Mouse (Mus musculus) forebrain, embryonic 16.5 days (tissue): ENCODE results near the gene Thsd1. TPM values are rescaled to one million over a fixed set of nuclear protein-coding genes. Genes with fewer than 3 reads are reported as not detected.

Source experiments
- ATAC-seq: fragments of 200-750 bp; cut with Nextera tagmentation; 2 replicates; pipeline ENCODE4 v1.8.0; 2017; ENCODE audit warnings: mild to moderate bottlenecking, moderate library complexity
- H3K27ac ChIP-seq: fragments of 300-500 bp; sonication (generic); 2 replicates; pipeline ENCODE4 v1.5.1; 2014; ENCODE audit warnings: low read length, control low read depth
- H3K27me3 ChIP-seq: fragments of 300-500 bp; sonication (generic); replicated peaks from 2 replicates; pipeline ENCODE4 v1.6.1; 2014; ENCODE audit warnings: low read length; ENCODE audit not compliant: control insufficient read depth, insufficient read depth
- H3K36me3 ChIP-seq: fragments of 300-500 bp; sonication (generic); 2 replicates; pipeline ENCODE4 v1.6.1; 2014; ENCODE audit not compliant: control insufficient read depth, insufficient read depth
- H3K4me1 ChIP-seq: fragments of 300-500 bp; sonication (generic); replicated peaks from 2 replicates; pipeline ENCODE4 v1.6.1; 2014; ENCODE audit warnings: low read length; ENCODE audit not compliant: control insufficient read depth, insufficient read depth
- H3K4me2 ChIP-seq: fragments of 300-500 bp; sonication (generic); 2 replicates; pipeline ENCODE4 v1.6.1; 2014; ENCODE audit warnings: mild to moderate bottlenecking, low read length, control low read depth
- H3K4me3 ChIP-seq: fragments of 300-500 bp; sonication (generic); replicated peaks from 2 replicates; pipeline ENCODE4 v1.5.1; 2014; ENCODE audit warnings: mild to moderate bottlenecking, low read length, control low read depth
- H3K9ac ChIP-seq: fragments of 300-500 bp; sonication (generic); replicated peaks from 2 replicates; pipeline ENCODE4 v1.6.1; 2014; ENCODE audit warnings: low read depth, low read length, control low read depth
- H3K9me3 ChIP-seq: fragments of 300-500 bp; sonication (generic); 2 replicates; pipeline ENCODE4 v1.6.1; 2016; ENCODE audit warnings: low read length; ENCODE audit not compliant: control insufficient read depth
- WGBS: fragments of 180-500 bp; shearing (Covaris S2); extraction: QIAGEN DNeasy Blood & Tissue Kit; methylation state at CpG from one replicate; pipeline ENCODE4 v1.1.7; 2014; 5-methylcytosine and 5-hydroxymethylcytosine counted together
- polyA plus RNA-seq: library from polyadenylated mRNA; unstranded; fragments of >200 nt; fragmentation: Nextera tagmentation; extraction: Ambion mirVana; gene quantifications from 2 replicates; pipeline ENCODE4 v1.2.1, GENCODE M21; 2015

Thsd1 gene
- 6.6 and 9.2 TPM in 2 replicates for polyA plus RNA-seq

DNA sequence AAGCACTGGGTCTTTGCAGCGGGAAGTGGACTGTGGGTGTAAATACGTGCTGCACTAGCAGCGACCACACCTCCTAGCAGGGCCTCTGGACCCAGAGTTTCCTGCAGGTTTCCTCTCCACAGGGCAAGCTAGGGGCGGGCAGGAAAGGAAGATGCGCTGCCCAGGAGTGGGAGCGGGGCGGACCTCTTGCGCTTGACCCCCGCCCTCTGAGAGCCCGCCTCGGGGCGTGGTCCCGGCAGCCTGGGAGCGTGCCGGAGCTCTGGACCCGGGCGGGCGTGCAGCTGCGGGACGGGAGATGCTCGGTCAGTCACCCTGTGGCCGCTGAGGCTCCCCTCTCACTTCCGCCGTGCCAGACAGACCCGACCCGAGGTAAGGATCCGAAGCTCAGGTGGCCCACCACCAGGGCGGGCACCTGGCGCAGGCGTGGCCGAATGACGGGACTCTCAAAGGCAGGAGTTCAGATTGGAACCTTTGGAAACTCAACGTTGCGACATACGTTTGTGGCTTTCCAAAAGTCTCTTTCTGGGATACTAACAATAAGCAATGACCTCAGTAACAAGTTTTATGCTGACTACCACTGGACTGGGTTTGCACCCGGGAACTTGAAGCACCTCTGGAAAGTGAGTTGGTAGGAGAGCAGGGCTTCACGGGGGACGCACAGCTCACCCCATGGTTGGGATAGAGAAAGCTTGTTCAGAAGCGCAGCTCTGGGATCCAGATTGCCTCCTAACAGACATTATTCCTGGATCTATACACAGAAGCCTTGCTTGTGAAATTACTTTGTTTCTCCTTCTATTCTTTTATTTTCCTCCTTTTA is at the start of gene Thsd1:
Thsd1 (plus strand) TSS at position 253 of the 817 bp plus-strand sequence.
- peak within 1 kb of the TSS; percentile 42 for H3K4me3 ChIP-seq
- H3K27ac ChIP-seq, result no peak within 1 kb of the TSS
- ATAC-seq, result peak; percentile 68
- no peaks in the 10 kb centered on the region for H3K9me3 ChIP-seq
- peak within 1 kb of the TSS; percentile 59 for H3K4me2 ChIP-seq
- H3K9ac ChIP-seq, result peak within 1 kb of the TSS; percentile 39
- H3K4me1 ChIP-seq, result no peaks in the 10 kb centered on the region; the same call in 1 of the 2 replicates
- peaks cover 3% of the 10 kb centered on the region for H3K27me3 ChIP-seq
- H3K36me3 ChIP-seq, result no peaks in the 10 kb centered on the region
- WGBS, result under 1% methylated on average over 39 of the region's 39 CpGs

DNA sequence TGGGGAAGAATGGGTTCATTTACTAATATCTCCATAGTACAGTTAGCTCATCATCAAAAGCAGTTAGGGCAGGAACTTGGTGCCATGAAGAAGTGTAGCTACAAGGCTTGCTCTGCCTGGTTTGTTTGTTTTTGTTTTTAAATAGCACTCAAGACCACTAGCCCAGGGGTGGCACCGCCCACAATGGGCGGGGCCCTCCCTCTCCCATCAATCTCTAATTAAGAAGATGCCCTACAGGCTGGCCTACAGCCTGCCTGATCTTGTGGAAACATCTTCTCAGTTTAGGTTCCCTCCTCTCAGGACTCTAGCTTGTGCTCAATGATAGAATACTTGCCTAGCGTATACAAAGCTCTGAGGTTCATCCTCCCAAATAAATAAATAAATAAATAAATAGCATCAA is 42.2 kb upstream of the Thsd1 start:
- H3K4me3 ChIP-seq, result peak overlapping the region; percentile 67
- H3K27ac ChIP-seq, result no peak overlapping the region
- peak overlapping the region; percentile 75 for H3K9ac ChIP-seq
- H3K27me3 ChIP-seq, result no peaks in the 10 kb centered on the region
- H3K9me3 ChIP-seq, result no peaks in the 10 kb centered on the region
- 0% methylated on average over 3 of the region's 3 CpGs for WGBS
- peak overlapping the region; percentile 78 for H3K4me2 ChIP-seq
- peaks cover 14% of the 10 kb centered on the region for H3K4me1 ChIP-seq
- ATAC-seq, result peak; percentile 22
- no peaks in the 10 kb centered on the region for H3K36me3 ChIP-seq

DNA sequence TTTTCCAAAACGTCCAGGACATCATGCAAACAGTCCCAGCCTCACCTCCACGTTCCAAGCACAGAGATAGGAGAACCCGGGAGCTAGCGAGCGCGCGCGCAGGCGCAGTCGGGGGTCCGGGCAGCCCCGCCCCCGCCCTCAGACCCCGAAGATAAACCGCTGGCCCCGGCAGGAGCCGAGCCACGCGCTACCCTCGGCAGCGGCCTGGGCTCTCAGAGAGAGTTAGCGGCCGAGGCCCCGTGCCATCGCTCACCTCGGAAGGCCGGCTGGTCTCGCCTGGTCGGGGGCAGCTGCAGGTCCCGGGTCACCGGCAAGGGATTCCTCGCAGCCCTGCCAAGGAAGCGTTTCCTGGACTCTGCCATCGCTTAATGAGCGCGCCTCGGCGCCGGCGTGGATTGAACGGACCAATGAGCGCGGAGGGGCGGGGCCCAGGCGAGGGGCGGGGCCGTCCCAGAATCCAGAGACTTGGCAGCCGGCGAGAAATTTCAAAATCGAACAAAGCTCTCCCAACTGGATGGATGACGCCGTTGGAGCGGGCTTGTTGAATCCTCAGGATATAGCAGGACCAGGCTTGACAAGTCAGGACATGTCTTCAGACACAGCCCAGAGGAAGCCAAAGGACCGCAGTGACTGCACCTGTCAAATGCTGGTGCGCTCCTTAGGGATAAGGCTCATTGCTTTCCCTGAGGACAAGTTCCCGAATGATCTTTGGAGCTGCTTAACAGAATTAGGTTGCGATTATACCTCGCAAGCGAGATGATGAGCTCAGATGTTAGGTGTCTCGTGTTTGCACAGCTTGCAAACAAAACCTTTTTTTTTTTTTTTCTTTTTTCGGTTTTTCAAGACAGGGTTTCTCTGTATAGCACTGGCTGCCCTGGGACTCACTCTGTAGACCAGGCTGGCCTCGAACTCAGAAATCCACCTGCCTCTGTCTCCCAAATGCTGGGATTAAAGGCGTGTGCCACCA is 41.4 kb upstream of the Thsd1 start, which contains the start of gene Ckap2:
Ckap2 (minus strand) TSS at position 389 of the 967 bp plus-strand sequence.
- ATAC-seq, result peak; percentile 98
- H3K4me3 ChIP-seq, result peak within 1 kb of the TSS; percentile 67
- whole genome bisulfite sequencing, result 3% methylated on average over 63 of the region's 63 CpGs

DNA sequence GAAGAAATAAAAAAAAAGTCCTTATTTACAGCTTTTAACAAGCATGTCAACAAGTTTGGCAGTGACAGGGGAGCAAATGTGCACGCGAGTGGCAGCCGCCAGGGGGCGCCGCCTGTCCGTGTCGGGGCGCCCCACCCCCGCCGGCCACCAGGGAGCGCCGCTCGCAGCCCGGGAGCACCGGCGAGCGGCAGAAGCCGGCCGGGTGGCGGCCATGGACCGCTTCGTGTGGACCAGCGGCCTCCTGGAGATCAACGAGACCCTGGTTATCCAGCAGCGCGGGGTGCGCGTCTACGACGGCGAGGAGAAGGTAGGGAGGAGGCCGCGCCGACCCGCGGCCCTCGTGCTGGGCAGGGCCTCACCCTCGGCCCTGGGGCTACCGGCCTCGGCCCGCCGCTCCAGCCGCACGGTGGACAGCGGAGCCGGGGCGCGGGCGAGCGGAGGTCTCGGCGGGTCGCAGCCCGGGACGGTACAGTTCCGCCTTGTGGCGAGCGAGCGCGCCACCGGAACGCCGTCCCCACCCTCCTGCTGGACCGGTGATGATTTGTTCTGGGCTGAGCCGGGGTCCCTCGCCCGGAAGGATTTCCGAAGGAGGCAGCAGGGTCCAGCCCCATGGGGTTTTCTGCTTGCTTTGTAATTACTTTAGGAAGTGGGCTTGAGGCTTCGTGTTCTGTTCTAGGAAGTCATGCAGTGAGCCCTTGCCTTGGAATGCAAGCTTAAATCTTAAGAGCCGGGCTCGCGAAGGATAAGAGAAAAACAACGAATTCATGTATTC is 34.3 kb upstream of the Thsd1 start, which contains the start of gene Vps36:
Vps36 (plus strand) TSS at position 150 of the 772 bp plus-strand sequence.
- Histone ChIP-seq H3K36me3 (no peaks in the 10 kb centered on the region), H3K9me3 (no peaks in the 10 kb centered on the region), H3K4me1 (peaks cover 11% of the 10 kb centered on the region), H3K27ac (peak within 1 kb of the TSS; percentile 94), H3K4me2 (peak within 1 kb of the TSS; percentile 72), H3K4me3 (peak within 1 kb of the TSS; percentile 81), H3K9ac (peak within 1 kb of the TSS; percentile 95), H3K27me3 (no peaks in the 10 kb centered on the region)
- peak; percentile 94 for ATAC-seq
- WGBS, result under 1% methylated on average over 71 of the region's 73 CpGs

More for the DNA sequence above, 41.4 kb upstream of the Thsd1 start, which contains the start of gene Ckap2:
- peak within 1 kb of the TSS; percentile 75 for H3K9ac ChIP-seq
- no peaks in the 10 kb centered on the region for H3K9me3 ChIP-seq
- H3K4me1 ChIP-seq, result peaks cover 14% of the 10 kb centered on the region
- peak within 1 kb of the TSS; percentile 90 for H3K27ac ChIP-seq
- H3K27me3 ChIP-seq, result no peaks in the 10 kb centered on the region
- no peaks in the 10 kb centered on the region for H3K36me3 ChIP-seq
- peak within 1 kb of the TSS; percentile 78 for H3K4me2 ChIP-seq

DNA sequence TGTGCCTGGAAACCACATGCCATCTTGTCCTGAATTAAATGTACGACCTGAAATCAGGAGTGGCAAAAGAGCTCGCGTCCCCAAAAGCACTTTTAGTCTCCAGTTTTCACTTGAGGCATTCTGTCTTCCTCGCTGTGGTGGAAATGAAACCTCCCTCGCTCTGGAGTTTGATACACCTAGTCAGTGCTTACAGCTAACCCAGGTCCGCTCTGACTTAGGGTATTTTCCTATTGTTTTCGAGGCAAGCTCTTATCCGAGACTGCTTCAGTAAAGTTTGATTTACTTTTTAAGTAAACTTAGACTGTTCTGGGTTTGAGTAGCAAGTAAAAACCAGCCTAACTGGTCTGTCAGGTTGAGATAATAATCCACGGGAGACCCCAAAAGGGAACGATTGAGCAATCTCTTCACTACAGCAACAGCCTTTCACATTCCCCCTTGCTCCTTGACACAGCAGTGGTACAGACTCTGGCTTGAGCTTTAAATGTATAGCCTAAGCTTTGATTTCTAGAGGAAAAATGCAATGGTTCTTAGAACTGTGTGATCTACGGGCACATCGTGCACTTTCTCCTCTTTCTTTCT is 33.6 kb upstream of the Thsd1 start:
- WGBS, result 12% methylated on average over 12 of the region's 12 CpGs

DNA sequence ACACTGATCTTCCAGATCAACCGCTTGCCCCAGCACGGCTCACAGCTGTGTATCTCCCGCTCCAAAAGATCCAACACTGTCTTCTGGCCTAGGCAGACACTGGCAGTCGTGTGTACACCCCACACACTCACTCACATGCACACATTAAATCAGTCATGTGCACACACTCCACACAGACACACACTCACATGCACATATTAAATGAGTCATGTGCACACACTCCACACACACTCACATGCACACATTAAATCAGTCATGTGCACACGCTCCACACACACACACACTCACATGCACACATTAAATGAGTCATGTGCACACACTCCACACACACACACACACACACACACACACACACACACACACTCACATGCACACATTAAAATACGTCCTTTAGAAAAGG is 29.2 kb upstream of the Thsd1 start:
- no peak overlapping the region for H3K9ac ChIP-seq
- no peak overlapping the region for H3K27ac ChIP-seq
- ATAC-seq, result no peak
- H3K9me3 ChIP-seq, result no peaks in the 10 kb centered on the region
- H3K4me2 ChIP-seq, result no peak overlapping the region
- no peak overlapping the region for H3K4me3 ChIP-seq
- H3K27me3 ChIP-seq, result no peaks in the 10 kb centered on the region
- WGBS, result 93% methylated on average over 6 of the region's 6 CpGs
- H3K4me1 ChIP-seq, result peaks cover 11% of the 10 kb centered on the region
- H3K36me3 ChIP-seq, result peaks cover 12% of the 10 kb centered on the region

More for the DNA sequence above, 33.6 kb upstream of the Thsd1 start:
- Histone ChIP-seq H3K36me3 (no peaks in the 10 kb centered on the region), H3K4me3 (peak overlapping the region; percentile 81), H3K9ac (peak overlapping the region; percentile 95), H3K27ac (peak overlapping the region; percentile 94), H3K4me1 (peaks cover 11% of the 10 kb centered on the region), H3K27me3 (no peaks in the 10 kb centered on the region), H3K4me2 (peak overlapping the region; percentile 72), H3K9me3 (no peaks in the 10 kb centered on the region)
- ATAC-seq, result peak; percentile 26; the same call in 1 of the 2 replicates

DNA sequence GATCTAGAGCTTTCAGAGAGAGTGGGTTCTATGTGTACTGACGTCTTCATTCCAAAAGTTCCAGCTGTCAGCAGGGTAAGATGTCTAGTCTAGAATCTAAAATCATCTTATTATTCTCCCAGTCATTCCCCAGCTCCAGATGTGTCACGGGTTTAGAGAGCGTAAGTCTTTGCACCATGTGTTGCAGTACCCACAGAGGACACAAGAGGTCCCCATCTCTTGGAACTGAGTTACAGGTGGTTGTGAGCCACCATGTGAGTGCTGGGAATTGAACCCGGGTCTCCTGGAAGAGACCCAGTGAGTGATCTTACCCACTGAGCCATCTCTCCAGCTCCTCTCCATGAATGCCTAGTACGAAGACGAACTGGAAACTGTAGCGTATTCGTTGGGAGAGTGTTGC is 27.6 kb upstream of the Thsd1 start:
- no peaks in the 10 kb centered on the region for H3K27me3 ChIP-seq
- H3K4me3 ChIP-seq, result no peak overlapping the region
- no peaks in the 10 kb centered on the region for H3K9me3 ChIP-seq
- no peak for ATAC-seq
- H3K4me2 ChIP-seq, result no peak overlapping the region
- H3K9ac ChIP-seq, result no peak overlapping the region
- H3K36me3 ChIP-seq, result peaks cover 12% of the 10 kb centered on the region
- H3K4me1 ChIP-seq, result peaks cover under 1% of the 10 kb centered on the region
- H3K27ac ChIP-seq, result no peak overlapping the region
- WGBS, result 99% methylated on average over 8 of the region's 8 CpGs

DNA sequence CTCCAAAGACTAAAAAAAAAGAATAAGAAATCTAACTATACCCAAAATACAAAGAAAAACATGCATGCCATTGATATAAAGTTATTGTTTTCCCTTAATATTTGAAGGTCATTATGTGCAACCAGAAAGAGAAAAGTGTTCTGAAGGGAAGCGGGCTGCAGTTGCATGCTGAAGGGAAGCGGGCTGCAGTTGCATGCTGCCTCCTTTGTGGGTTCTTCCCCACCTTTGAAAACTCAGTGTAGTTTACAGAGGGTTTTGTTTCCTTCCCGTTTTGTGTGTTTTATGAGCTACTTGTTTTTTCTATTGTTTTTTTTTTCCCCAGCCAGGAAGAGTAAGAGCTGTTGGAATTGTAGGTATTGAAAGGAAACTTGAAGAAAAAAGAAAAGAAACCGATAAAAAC is 19.6 kb upstream of the Thsd1 start:
- no peak overlapping the region for H3K4me2 ChIP-seq
- 86% methylated on average over 4 of the region's 4 CpGs for WGBS
- H3K4me1 ChIP-seq, result no peaks in the 10 kb centered on the region
- H3K9ac ChIP-seq, result no peak overlapping the region
- ATAC-seq, result no peak
- no peak overlapping the region for H3K4me3 ChIP-seq
- no peaks in the 10 kb centered on the region for H3K9me3 ChIP-seq
- peaks cover 13% of the 10 kb centered on the region for H3K36me3 ChIP-seq
- H3K27ac ChIP-seq, result no peak overlapping the region
- H3K27me3 ChIP-seq, result no peaks in the 10 kb centered on the region
